Mouse (Mus musculus): ENCODE measurements at regions not wholly inside any gene's neighbourhood (a gene's known extent, or its start where the extent isn't known, plus 50 kb on each side); places are given as distances from the start of the nearest gene placed in this dataset.

GRCm38 (mm10) chr10:66922314-66922713 lies 173.6 kb upstream of the Jmjd1c start:
- TF ChIP-seq CTCF (IDR thresholded peaks at IDR 0.05; ENCODE audit: low read depth), result no peak
- no peak for TF ChIP-seq EP300 (IDR thresholded peaks at IDR 0.05; ENCODE audit: low read depth)
- ATAC-seq (ENCODE audit: insufficient read depth) (no peak), DNase-seq (ENCODE audit: low read depth in 3 of 3, low spot score in 3 of 3) (no peak)
- Histone ChIP-seq H3K4me1 (replicated peaks; ENCODE audit: control insufficient read depth in 2 of 2, insufficient read depth in 2 of 2, low read length in 1 of 2) (peaks cover 0 to 11% of the 10 kb centered on the region in 2 experiments; a peak in 2 of 4 replicates), H3K4me2 (ENCODE audit: low read depth) (no peak overlapping the region), H3K9me3 (ENCODE audit: control insufficient read depth, low read length) (no peaks in the 10 kb centered on the region), H3K9ac (replicated peaks) (no peak overlapping the region), H3K4me3 (ENCODE audit: insufficient read depth in 1 of 2, low read depth in 2 of 2, low read length in 2 of 2) (no peak overlapping the region), H3K27ac (no peak overlapping the region), H3K36me3 (replicated peaks; ENCODE audit: control insufficient read depth, insufficient read depth, low read depth) (no peaks in the 10 kb centered on the region), H3K27me3 (ENCODE audit: control insufficient read depth, insufficient read depth, low read length) (no peaks in the 10 kb centered on the region)
- 23% methylated on average over 6 of the region's 6 CpGs for WGBS (ENCODE audit: insufficient replicate concordance)

GRCm38 (mm10) chr10:66923947-66924346 lies 172.0 kb upstream of the Jmjd1c start:
- WGBS (ENCODE audit: insufficient replicate concordance), result 59% methylated on average over 7 of the region's 7 CpGs
- H3K36me3 ChIP-seq (replicated peaks; ENCODE audit: control insufficient read depth, insufficient read depth, low read depth), result no peaks in the 10 kb centered on the region
- ATAC-seq (ENCODE audit: insufficient read depth), result no peak

GRCm38 (mm10) chr10:66924418-66924817 lies 171.5 kb upstream of the Jmjd1c start:
- no peak for ATAC-seq (ENCODE audit: insufficient read depth)
- H3K27me3 ChIP-seq (ENCODE audit: control insufficient read depth, insufficient read depth, low read length), result no peaks in the 10 kb centered on the region
- no peaks in the 10 kb centered on the region for H3K9me3 ChIP-seq (ENCODE audit: control insufficient read depth, low read length)
- no peak overlapping the region for H3K4me2 ChIP-seq (ENCODE audit: low read depth)
- no peak overlapping the region for H3K4me3 ChIP-seq (ENCODE audit: insufficient read depth in 1 of 2, low read depth in 2 of 2, low read length in 2 of 2)
- no peak for DNase-seq (ENCODE audit: low read depth in 3 of 3, low spot score in 3 of 3)
- H3K36me3 ChIP-seq (replicated peaks; ENCODE audit: control insufficient read depth, insufficient read depth, low read depth), result no peaks in the 10 kb centered on the region
- 72% methylated on average over 16 of the region's 16 CpGs for WGBS (ENCODE audit: insufficient replicate concordance)
- no peak overlapping the region for H3K9ac ChIP-seq (replicated peaks)
- peaks cover 0 to 22% of the 10 kb centered on the region in 2 experiments; a peak in 2 of 4 replicates for H3K4me1 ChIP-seq (replicated peaks; ENCODE audit: control insufficient read depth in 2 of 2, insufficient read depth in 2 of 2, low read length in 1 of 2)
- no peak overlapping the region for H3K27ac ChIP-seq
- no peak for TF ChIP-seq EP300 (IDR thresholded peaks at IDR 0.05; ENCODE audit: low read depth)
- TF ChIP-seq CTCF (IDR thresholded peaks at IDR 0.05; ENCODE audit: low read depth), result no peak

More at GRCm38 (mm10) chr10:66923947-66924346, 172.0 kb upstream of the Jmjd1c start:
- H3K27ac ChIP-seq, result no peak overlapping the region
- H3K4me3 ChIP-seq (ENCODE audit: insufficient read depth in 1 of 2, low read depth in 2 of 2, low read length in 2 of 2), result no peak overlapping the region
- no peak for DNase-seq (ENCODE audit: low read depth in 3 of 3, low spot score in 3 of 3)
- no peaks in the 10 kb centered on the region for H3K9me3 ChIP-seq (ENCODE audit: control insufficient read depth, low read length)
- no peak overlapping the region for H3K9ac ChIP-seq (replicated peaks)
- no peaks in the 10 kb centered on the region for H3K27me3 ChIP-seq (ENCODE audit: control insufficient read depth, insufficient read depth, low read length)
- TF ChIP-seq CTCF (IDR thresholded peaks at IDR 0.05; ENCODE audit: low read depth) (no peak), EP300 (IDR thresholded peaks at IDR 0.05; ENCODE audit: low read depth) (no peak)
- no peak overlapping the region for H3K4me2 ChIP-seq (ENCODE audit: low read depth)
- peaks cover 0 to 22% of the 10 kb centered on the region in 2 experiments; a peak in 2 of 4 replicates for H3K4me1 ChIP-seq (replicated peaks; ENCODE audit: control insufficient read depth in 2 of 2, insufficient read depth in 2 of 2, low read length in 1 of 2)

- Histone ChIP-seq H3K4me3 (ENCODE audit: insufficient read depth in 1 of 2, low read depth in 2 of 2, low read length in 2 of 2) (no peak overlapping the region), H3K36me3 (replicated peaks; ENCODE audit: control insufficient read depth, insufficient read depth, low read depth) (no peaks in the 10 kb centered on the region), H3K4me1 (replicated peaks; ENCODE audit: control insufficient read depth in 2 of 2, insufficient read depth in 2 of 2, low read length in 1 of 2) (peaks cover 0 to 18% of the 10 kb centered on the region in 2 experiments; a peak in 2 of 4 replicates), H3K27me3 (ENCODE audit: control insufficient read depth, insufficient read depth, low read length) (no peaks in the 10 kb centered on the region), H3K27ac (no peak overlapping the region), H3K4me2 (ENCODE audit: low read depth) (no peak overlapping the region), H3K9ac (replicated peaks) (no peak overlapping the region), H3K9me3 (ENCODE audit: control insufficient read depth, low read length) (no peaks in the 10 kb centered on the region)
- ATAC-seq (ENCODE audit: insufficient read depth) (no peak), DNase-seq (ENCODE audit: low read depth in 3 of 3, low spot score in 3 of 3) (no peak)
- no peak for TF ChIP-seq EP300 (IDR thresholded peaks at IDR 0.05; ENCODE audit: low read depth)
- no peak for TF ChIP-seq CTCF (IDR thresholded peaks at IDR 0.05; ENCODE audit: low read depth)
- WGBS (ENCODE audit: insufficient replicate concordance), result 27% methylated on average over 6 of the region's 6 CpGs
Measured at GRCm38 (mm10) chr10:66925553-66926127, 170.3 kb upstream of the Jmjd1c start.

- Histone ChIP-seq H3K36me3 (replicated peaks; ENCODE audit: control insufficient read depth, insufficient read depth, low read depth) (no peaks in the 10 kb centered on the region), H3K27me3 (ENCODE audit: control insufficient read depth, insufficient read depth, low read length) (no peaks in the 10 kb centered on the region), H3K4me1 (replicated peaks; ENCODE audit: control insufficient read depth in 2 of 2, insufficient read depth in 2 of 2, low read length in 1 of 2) (peaks cover 0 to 15% of the 10 kb centered on the region in 2 experiments; a peak in 2 of 4 replicates), H3K9me3 (ENCODE audit: control insufficient read depth, low read length) (no peaks in the 10 kb centered on the region), H3K9ac (replicated peaks) (no peak overlapping the region), H3K4me2 (ENCODE audit: low read depth) (no peak overlapping the region), H3K4me3 (ENCODE audit: insufficient read depth in 1 of 2, low read depth in 2 of 2, low read length in 2 of 2) (no peak overlapping the region), H3K27ac (no peak overlapping the region)
- DNase-seq (ENCODE audit: low read depth in 3 of 3, low spot score in 3 of 3) (no peak), ATAC-seq (ENCODE audit: insufficient read depth) (no peak)
- no peak for TF ChIP-seq EP300 (IDR thresholded peaks at IDR 0.05; ENCODE audit: low read depth)
- 31% methylated on average over 2 of the region's 2 CpGs for WGBS (ENCODE audit: insufficient replicate concordance)
Measured at GRCm38 (mm10) chr10:66927651-66928050, 168.3 kb upstream of the Jmjd1c start.

Data from liver, embryonic 14.5 days (tissue).